Mouse (Mus musculus) ES-E14 (cell line): ENCODE measurements around the gene Ino80e.

Source experiments
- HCFC1 ChIP-seq: IDR thresholded peaks from 2 replicates; pipeline ENCODE4 v1.6.1; 2012; ENCODE audit warnings: low read length, inconsistent platforms, borderline replicate concordance; ENCODE audit not compliant: insufficient read depth
- MAFK ChIP-seq: IDR thresholded peaks from 2 replicates; pipeline ENCODE4 v1.6.1; 2014; ENCODE audit warnings: mild to moderate bottlenecking, low read depth, low read length, inconsistent platforms; ENCODE audit not compliant: insufficient read depth
- ZC3H11A ChIP-seq: IDR thresholded peaks from 2 replicates; pipeline ENCODE4 v1.6.1; 2012; ENCODE audit warnings: low read depth, mild to moderate bottlenecking, inconsistent platforms, low read length, borderline replicate concordance
- ZNF384 ChIP-seq: IDR thresholded peaks from 2 replicates; pipeline ENCODE4 v1.6.1; 2012; ENCODE audit warnings: low read depth, low read length, inconsistent platforms

DNA sequence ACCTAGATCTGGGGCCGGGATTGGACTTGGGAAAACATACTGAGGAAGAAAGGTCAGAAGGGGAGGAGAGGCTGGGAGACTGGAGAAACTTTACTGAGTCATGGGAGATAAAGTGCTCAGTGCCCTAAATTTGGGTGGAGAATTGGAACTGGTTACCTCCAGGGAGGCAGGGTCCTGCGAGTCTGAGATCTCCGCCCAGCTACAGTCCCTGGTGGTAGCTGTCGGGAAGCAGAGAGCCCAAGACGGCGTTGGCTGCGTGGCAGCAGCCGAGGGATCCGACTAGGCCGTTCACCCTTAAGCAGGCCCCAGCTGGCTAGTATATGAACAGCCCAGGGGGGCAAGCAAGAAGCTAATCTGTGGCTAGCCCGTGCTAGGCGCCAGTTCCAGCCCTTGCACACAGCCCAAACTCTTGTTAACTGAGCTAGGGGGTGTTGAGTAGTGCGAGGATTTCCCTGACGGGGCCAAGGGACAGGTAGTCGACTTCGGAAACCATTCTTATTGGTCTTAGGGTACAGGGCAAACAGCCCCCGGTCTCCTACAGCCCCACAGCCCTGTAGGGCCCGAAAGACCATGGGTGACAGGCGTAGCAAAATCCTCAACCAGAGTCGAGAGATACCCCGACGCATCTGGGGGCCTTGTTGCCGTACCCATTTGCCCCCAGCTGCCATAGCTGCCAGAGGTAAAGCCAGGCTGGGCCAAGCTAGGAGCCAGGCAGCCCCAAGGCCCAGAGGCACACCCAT, 7.8 kb upstream of the Ino80e start:
- TF ChIP-seq HCFC1 (no peak), ZNF384 (no peak), MAFK (no peak), ZC3H11A (no peak)
